Mouse (Mus musculus) hindbrain, embryonic 12.5 days (tissue): ENCODE results near the gene Gm14124. TPM values are rescaled to one million over a fixed set of nuclear protein-coding genes. Genes with fewer than 3 reads are reported as not detected.
"Not testable (repeated sequence)": the region's sequence is repeated elsewhere in the genome, so short reads cannot be mapped to it uniquely, and the experiment has no call there.

Experiments used
- ATAC-seq: fragments of 200-750 bp; cut with Nextera tagmentation; 2 replicates; pipeline ENCODE4 v1.8.0; 2017; ENCODE audit warnings: moderate TSS enrichment; ENCODE audit not compliant: low FRiP score
- H3K27ac ChIP-seq: fragments of 300-500 bp; sonication (generic); 2 replicates; pipeline ENCODE4 v1.5.1; 2016; ENCODE audit warnings: mild to moderate bottlenecking
- H3K27me3 ChIP-seq: fragments of 300-500 bp; sonication (generic); 2 replicates; pipeline ENCODE4 v1.6.1; 2016; ENCODE audit warnings: mild to moderate bottlenecking
- H3K36me3 ChIP-seq: fragments of 300-500 bp; sonication (generic); 2 replicates; pipeline ENCODE4 v1.6.1; 2016; ENCODE audit warnings: mild to moderate bottlenecking
- H3K4me1 ChIP-seq: fragments of 300-500 bp; sonication (generic); 2 replicates; pipeline ENCODE4 v1.6.1; 2016
- H3K4me2 ChIP-seq: fragments of 300-500 bp; sonication (generic); replicated peaks from 2 replicates; pipeline ENCODE4 v1.6.1; 2016; ENCODE audit warnings: mild to moderate bottlenecking
- H3K4me3 ChIP-seq: fragments of 300-500 bp; sonication (generic); 2 replicates; pipeline ENCODE4 v1.5.1; 2016; ENCODE audit warnings: mild to moderate bottlenecking
- H3K9ac ChIP-seq: fragments of 300-500 bp; sonication (generic); 2 replicates; pipeline ENCODE4 v1.6.1; 2016; ENCODE audit warnings: mild to moderate bottlenecking, moderate library complexity
- H3K9me3 ChIP-seq: fragments of 300-500 bp; sonication (generic); replicated peaks from 2 replicates; pipeline ENCODE4 v1.6.1; 2016; ENCODE audit warnings: mild to moderate bottlenecking
- WGBS: fragments of 180-500 bp; shearing (Covaris S2); methylation state at CpG from one replicate; pipeline ENCODE4 v1.1.7; 2016; 5-methylcytosine and 5-hydroxymethylcytosine counted together
- polyA plus RNA-seq: library from polyadenylated mRNA; unstranded; fragments of >200 nt; fragmentation: Nextera tagmentation; extraction: Ambion mirVana; gene quantifications from 2 replicates; pipeline ENCODE4 v1.2.1, GENCODE M21; 2016

Gene Gm14124
- polyA plus RNA-seq, result not detected in 2 replicates

- H3K4me2 ChIP-seq, H3K36me3 ChIP-seq, ATAC-seq, H3K9ac ChIP-seq, H3K27ac ChIP-seq, H3K4me1 ChIP-seq, H3K9me3 ChIP-seq, H3K4me3 ChIP-seq, H3K27me3 ChIP-seq: not testable (repeated sequence)
- WGBS, result 78% methylated on average over 4 of the region's 4 CpGs
Measured at GRCm38 (mm10) chr2:150257291-150257690, at the start of gene Gm14124. Gene Gm14124 (plus strand): TSS chr2:150257517.

DNA sequence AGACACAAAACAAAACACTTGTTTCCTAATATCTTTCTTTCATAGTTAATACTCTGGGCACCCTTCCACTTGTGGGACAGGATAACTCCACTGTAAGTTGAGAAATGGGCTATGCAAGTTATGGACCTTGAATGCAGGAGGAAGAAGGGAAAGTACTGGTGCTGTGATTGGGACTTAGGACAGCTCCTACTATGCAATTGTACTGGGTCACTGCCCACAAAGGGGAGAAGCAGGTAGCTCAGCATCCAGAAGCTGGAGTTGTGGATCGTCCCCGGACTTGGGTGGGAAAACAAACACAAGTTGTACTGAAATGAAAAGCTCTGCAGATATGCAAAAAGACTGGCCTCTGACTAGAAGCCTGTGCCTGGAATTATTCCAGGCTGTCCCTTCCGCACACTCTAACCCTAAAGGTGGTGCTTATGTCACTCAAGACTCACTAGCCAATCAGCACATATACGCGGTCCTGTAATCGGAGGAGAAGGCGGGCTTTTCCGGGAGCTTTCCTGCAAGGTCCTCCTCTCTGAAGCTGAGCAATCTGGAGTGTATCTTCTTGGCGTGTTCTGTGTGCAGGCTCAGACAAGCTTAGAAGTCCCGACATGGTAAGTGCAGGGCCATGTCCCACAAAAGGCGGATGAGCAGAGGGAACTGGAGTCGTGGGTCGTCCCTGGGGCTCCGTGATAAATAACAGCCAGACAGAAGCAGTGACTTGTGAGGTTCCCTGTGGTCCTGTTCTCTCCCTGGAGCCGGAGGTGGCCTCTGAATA lies 39.5 kb upstream of the Gm14124 start, which contains the start of gene Zfp937:
Zfp937 (plus strand) TSS at position 474 of the 763 bp plus-strand sequence.
- H3K27ac ChIP-seq, result peak within 1 kb of the TSS; percentile 55; the same call in 1 of the 2 replicates
- ATAC-seq, result peak; percentile 100
- not testable (repeated sequence) for H3K9me3 ChIP-seq

DNA sequence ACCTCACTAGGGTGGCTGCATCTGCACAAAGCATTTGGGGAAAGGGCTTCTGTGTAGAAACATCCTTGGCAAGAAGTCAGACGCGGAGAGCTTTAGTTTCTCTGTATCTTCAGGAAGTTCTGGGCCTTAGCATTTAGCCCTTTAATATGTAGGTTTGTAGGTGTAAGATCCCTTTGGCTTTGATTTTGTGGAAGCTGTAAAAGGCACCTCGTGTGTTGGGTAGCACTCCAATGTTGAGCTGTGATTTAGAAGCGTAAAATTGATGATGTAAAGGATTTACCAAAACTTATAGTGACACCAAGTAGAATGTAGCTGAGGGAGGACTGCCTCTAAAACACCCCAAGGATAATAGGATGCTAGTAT lies 39.0 kb upstream of the Gm14124 start:
- H3K9me3 ChIP-seq, H3K4me1 ChIP-seq, H3K36me3 ChIP-seq, H3K27me3 ChIP-seq, ATAC-seq: not testable (repeated sequence)
- Histone ChIP-seq H3K27ac (peak overlapping the region; percentile 55; the same call in 1 of the 2 replicates), H3K9ac (peak overlapping the region; percentile 47; the same call in 1 of the 2 replicates), H3K4me2 (peak overlapping the region; percentile 51), H3K4me3 (peak overlapping the region; percentile 44)
- 26% methylated on average over 4 of the region's 4 CpGs for WGBS

More for the DNA sequence above, 39.5 kb upstream of the Gm14124 start, which contains the start of gene Zfp937:
- H3K4me1 ChIP-seq, H3K27me3 ChIP-seq, H3K36me3 ChIP-seq: not testable (repeated sequence)
- Histone ChIP-seq H3K4me3 (peak within 1 kb of the TSS; percentile 44), H3K9ac (peak within 1 kb of the TSS; percentile 47; the same call in 1 of the 2 replicates), H3K4me2 (peak within 1 kb of the TSS; percentile 51)
- 3% methylated on average over 15 of the region's 15 CpGs for WGBS

DNA sequence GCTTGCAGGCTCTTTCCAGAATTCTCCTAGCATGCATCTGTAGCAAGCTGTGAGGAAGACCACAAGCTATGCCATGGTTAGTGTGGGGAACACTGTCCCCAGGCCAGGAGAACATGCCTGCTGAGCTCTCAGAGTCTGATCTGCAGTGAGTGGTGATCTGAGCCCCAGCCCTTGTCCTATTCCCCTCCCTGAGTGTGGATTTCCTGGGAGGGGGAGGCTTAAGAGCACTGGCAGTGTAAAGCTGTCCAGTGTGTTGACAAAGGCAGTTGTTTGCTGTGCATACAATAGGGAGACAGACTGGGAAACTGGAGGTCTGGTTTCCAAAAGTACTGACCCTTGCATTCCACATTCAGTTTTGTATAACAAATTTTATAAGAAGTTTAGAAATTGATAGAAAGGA lies 34.1 kb upstream of the Gm14124 start:
- H3K27me3 ChIP-seq, ATAC-seq, H3K4me1 ChIP-seq, H3K4me2 ChIP-seq, H3K4me3 ChIP-seq, H3K27ac ChIP-seq, H3K9ac ChIP-seq, H3K9me3 ChIP-seq, H3K36me3 ChIP-seq: not testable (repeated sequence)

DNA sequence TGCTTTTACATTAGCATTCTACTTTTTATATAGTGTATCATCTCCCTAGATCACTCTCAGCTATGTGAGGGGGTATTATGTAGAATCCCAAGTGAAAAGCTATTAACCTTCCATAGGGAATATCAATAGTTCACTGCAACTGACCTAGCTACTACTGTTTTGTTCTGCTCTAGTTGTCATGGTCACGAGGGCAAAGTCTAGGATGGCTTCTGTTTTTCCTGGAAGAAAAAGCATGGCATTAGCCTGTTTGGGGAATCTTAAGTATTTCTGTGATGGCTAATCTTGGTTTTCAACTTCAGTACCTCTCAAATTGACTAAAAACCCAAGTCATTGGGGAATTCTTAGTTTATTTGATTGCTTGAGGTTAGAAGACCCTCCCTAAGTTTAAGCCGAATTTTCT lies 14.1 kb upstream of the Gm14124 start:
- peaks cover 22% of the 10 kb centered on the region for H3K36me3 ChIP-seq
- no peaks in the 10 kb centered on the region for H3K27me3 ChIP-seq
- no peak overlapping the region for H3K4me2 ChIP-seq
- H3K27ac ChIP-seq, result no peak overlapping the region
- no peak overlapping the region for H3K9ac ChIP-seq
- no peak for ATAC-seq
- H3K4me1 ChIP-seq, result no peaks in the 10 kb centered on the region
- H3K4me3 ChIP-seq, result no peak overlapping the region
- peaks cover 27% of the 10 kb centered on the region for H3K9me3 ChIP-seq
- WGBS, result 91% methylated on average over 2 of the region's 2 CpGs

- H3K36me3 ChIP-seq, ATAC-seq, H3K4me1 ChIP-seq, H3K9ac ChIP-seq, H3K27ac ChIP-seq, H3K4me2 ChIP-seq, H3K27me3 ChIP-seq, H3K9me3 ChIP-seq, H3K4me3 ChIP-seq: not testable (repeated sequence)
- 63% methylated on average over 2 of the region's 2 CpGs for WGBS
Measured at GRCm38 (mm10) chr2:150255491-150255890, 1.8 kb upstream of the Gm14124 start, which contains the start of gene Gm21994. Gene Gm21994 (minus strand): TSS chr2:150255591.

- not testable (repeated sequence) for H3K4me3 ChIP-seq, ATAC-seq, H3K36me3 ChIP-seq, H3K4me2 ChIP-seq, H3K27ac ChIP-seq, H3K9me3 ChIP-seq, H3K4me1 ChIP-seq, H3K27me3 ChIP-seq, H3K9ac ChIP-seq
- 76% methylated on average over 2 of the region's 2 CpGs for WGBS
Measured at GRCm38 (mm10) chr2:150256861-150257260, 456 bp upstream of the Gm14124 start.

DNA sequence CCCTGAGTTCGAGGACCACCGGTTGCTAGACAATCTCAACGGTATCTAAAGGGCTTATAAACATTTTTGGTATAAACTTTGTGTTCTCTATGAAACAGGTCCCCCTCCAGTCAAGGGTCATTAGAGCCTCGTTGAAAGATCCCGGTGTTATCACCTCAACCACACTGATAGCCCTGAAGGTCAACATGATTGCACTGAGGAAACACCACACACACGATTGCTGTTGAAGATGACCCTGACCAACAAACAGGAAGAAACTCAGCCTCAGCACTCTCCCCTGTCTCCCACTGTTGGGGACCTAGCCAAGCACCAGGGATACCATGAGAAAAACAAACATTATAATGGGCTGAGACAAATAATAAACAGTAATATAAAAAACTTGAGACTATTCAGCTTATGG lies 36.4 kb downstream of the Gm14124 start:
- no peak for ATAC-seq
- WGBS, result 95% methylated on average over 6 of the region's 6 CpGs
- H3K4me2 ChIP-seq, result no peak overlapping the region

GRCm38 (mm10) chr2:150299096-150299495 lies 41.8 kb downstream of the Gm14124 start:
- no peak overlapping the region for H3K4me3 ChIP-seq
- WGBS, result 64% methylated on average over 1 of the region's 1 CpGs
- H3K27me3 ChIP-seq, result no peaks in the 10 kb centered on the region
- no peaks in the 10 kb centered on the region; the same call in 1 of the 2 replicates for H3K9me3 ChIP-seq
- H3K4me2 ChIP-seq, result no peak overlapping the region
- no peaks in the 10 kb centered on the region for H3K36me3 ChIP-seq
- no peak overlapping the region for H3K9ac ChIP-seq
- H3K4me1 ChIP-seq, result no peaks in the 10 kb centered on the region
- no peak for ATAC-seq
- no peak overlapping the region for H3K27ac ChIP-seq

More for the DNA sequence above, 36.4 kb downstream of the Gm14124 start:
- no peaks in the 10 kb centered on the region for H3K4me1 ChIP-seq
- no peak overlapping the region for H3K9ac ChIP-seq
- no peak overlapping the region for H3K4me3 ChIP-seq
- no peak overlapping the region for H3K27ac ChIP-seq
- no peaks in the 10 kb centered on the region for H3K36me3 ChIP-seq
- H3K27me3 ChIP-seq, result no peaks in the 10 kb centered on the region
- no peaks in the 10 kb centered on the region for H3K9me3 ChIP-seq

DNA sequence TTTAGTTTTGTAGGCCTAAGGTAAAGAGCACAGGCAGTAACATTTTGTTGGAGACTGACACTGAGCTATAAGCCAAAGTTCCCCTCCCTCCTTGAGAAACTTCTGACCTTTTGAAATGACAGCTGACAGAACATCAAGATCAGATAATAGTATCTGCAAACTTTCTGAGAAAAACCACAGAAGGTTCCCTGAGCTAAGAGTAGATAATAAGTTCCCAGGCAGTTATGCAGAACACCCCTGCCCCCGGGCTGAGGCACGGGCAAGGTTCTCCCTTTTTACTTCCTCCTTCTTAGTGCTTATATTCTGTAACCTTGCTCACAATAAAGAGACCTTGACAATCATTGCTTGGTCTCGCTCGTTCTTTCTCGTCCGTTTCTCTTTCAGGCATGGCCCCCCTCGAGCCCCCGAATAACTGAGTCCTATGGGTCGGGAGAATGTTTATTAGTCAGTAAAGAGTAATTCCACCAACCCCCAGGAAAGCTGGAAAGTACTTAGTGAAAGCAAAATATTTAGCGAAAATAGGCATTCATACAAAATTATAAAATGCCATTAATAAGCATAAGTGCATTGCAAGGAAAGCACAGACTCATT lies 50.0 kb downstream of the Gm14124 start:
- H3K9me3 ChIP-seq, result no peaks in the 10 kb centered on the region
- no peak overlapping the region for H3K4me3 ChIP-seq
- H3K9ac ChIP-seq, result no peak overlapping the region
- 91% methylated on average over 10 of the region's 10 CpGs for WGBS
- no peak for ATAC-seq
- no peaks in the 10 kb centered on the region for H3K27me3 ChIP-seq
- H3K4me2 ChIP-seq, result no peak overlapping the region
- H3K27ac ChIP-seq, result no peak overlapping the region
- no peaks in the 10 kb centered on the region for H3K4me1 ChIP-seq
- H3K36me3 ChIP-seq, result no peaks in the 10 kb centered on the region

GRCm38 (mm10) chr2:150310952-150311884 lies 53.9 kb downstream of the Gm14124 start:
- H3K4me1 ChIP-seq, H3K27me3 ChIP-seq, H3K27ac ChIP-seq, H3K9me3 ChIP-seq: not testable (repeated sequence)
- H3K36me3 ChIP-seq, result 0 out of 2 replicates have a peak, but pooled peaks cover 13% of the 10 kb centered on the region
- H3K4me2 ChIP-seq, result peak overlapping the region; percentile 59
- peak; percentile 98 for ATAC-seq
- peak overlapping the region; percentile 56 for H3K9ac ChIP-seq
- WGBS, result 14% methylated on average over 19 of the region's 19 CpGs
- H3K4me3 ChIP-seq, result peak overlapping the region; percentile 51

- no peaks in the 10 kb centered on the region for H3K4me1 ChIP-seq
- peaks cover 25% of the 10 kb centered on the region for H3K36me3 ChIP-seq
- peaks cover 38% of the 10 kb centered on the region for H3K9me3 ChIP-seq
- H3K4me3 ChIP-seq, result no peak overlapping the region
- H3K27ac ChIP-seq, result no peak overlapping the region
- H3K27me3 ChIP-seq, result no peaks in the 10 kb centered on the region
- no peak overlapping the region for H3K9ac ChIP-seq
- ATAC-seq, result no peak
- H3K4me2 ChIP-seq, result no peak overlapping the region
Measured at GRCm38 (mm10) chr2:150316140-150316539, 58.8 kb downstream of the Gm14124 start.
